Mouse (Mus musculus) embryonic facial prominence, embryonic 10.5 days (tissue): ENCODE data around the gene Cd3eap. TPM values are rescaled to one million over a fixed set of nuclear protein-coding genes. Genes with fewer than 3 reads are reported as not detected.

Experiments
- DNase-seq: peaks from one replicate; pipeline ENCODE4 v3.0.0-alpha.2; 2017; ENCODE audit warnings: low spot score
- H3K27ac ChIP-seq: fragments of 300-500 bp; sonication (generic); replicated peaks from 2 replicates; pipeline ENCODE4 v1.5.1; 2016; ENCODE audit warnings: mild to moderate bottlenecking
- H3K27me3 ChIP-seq: fragments of 300-500 bp; sonication (generic); replicated peaks from 2 replicates; pipeline ENCODE4 v1.6.1; 2016; ENCODE audit warnings: low read depth, mild to moderate bottlenecking; ENCODE audit not compliant: poor library complexity, severe bottlenecking
- H3K36me3 ChIP-seq: fragments of 300-500 bp; sonication (generic); replicated peaks from 2 replicates; pipeline ENCODE4 v1.6.1; 2016; ENCODE audit warnings: mild to moderate bottlenecking, moderate library complexity
- H3K4me1 ChIP-seq: fragments of 300-500 bp; sonication (generic); 2 replicates; pipeline ENCODE4 v1.6.1; 2016
- H3K4me3 ChIP-seq: fragments of 300-500 bp; sonication (generic); 2 replicates; pipeline ENCODE4 v1.5.1; 2016; ENCODE audit warnings: mild to moderate bottlenecking, moderate library complexity
- H3K9me3 ChIP-seq: fragments of 300-500 bp; sonication (generic); 2 replicates; pipeline ENCODE4 v1.6.1; 2016; ENCODE audit warnings: mild to moderate bottlenecking
- WGBS: fragments of 180-500 bp; shearing (Covaris S2); methylation state at CpG from one replicate; pipeline ENCODE4 v1.1.7; 2016; 5-methylcytosine and 5-hydroxymethylcytosine counted together
- polyA plus RNA-seq: library from polyadenylated mRNA; unstranded; fragments of >200 nt; fragmentation: Nextera tagmentation; extraction: Ambion mirVana; gene quantifications from 2 replicates; pipeline ENCODE4 v1.2.1, GENCODE M21; 2016

Cd3eap gene
- polyA plus RNA-seq, 1 experiment from 2014 or later, result 28.9 TPM

DNA sequence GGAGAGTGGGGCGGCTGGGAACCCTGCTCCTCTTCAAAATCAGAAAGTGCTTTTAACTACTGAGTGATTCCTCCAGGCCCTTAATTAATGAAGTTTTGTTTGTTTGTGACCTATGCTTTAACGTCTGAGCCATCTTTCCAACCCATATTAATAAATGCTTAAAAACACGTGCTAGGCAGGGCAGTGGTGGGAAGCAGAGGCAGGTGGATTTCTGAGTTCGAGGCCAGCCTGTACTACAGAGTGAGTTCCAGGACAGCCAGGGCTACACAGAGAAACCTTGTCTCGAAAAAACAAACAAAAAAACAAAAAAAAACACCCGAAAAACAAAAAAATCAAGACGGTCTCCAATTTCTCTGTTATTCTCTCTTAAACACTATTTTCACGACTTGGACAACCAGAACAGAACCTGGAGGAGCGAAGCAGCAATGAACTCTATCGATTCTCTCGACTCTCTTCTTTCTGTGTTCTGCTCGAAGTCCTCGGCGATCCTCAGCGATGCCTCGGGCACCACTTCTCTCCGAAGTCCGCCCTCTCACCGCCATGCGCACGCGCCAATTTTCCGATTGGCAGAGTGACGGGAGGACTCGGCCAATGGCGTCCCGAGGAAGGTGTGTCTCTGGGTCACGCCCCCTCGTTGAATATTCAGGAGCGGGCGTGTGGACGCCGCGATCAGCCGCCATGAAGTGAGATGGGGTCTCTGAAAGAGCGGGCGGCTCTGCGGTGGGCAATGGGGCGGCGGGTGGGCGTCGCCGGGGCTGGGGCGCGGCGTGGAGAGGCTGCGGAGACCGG is 22.3 kb upstream of the Cd3eap start, which contains the start of gene Ercc2:
Gene Ercc2 (plus strand): TSS at position 634 of the 789 bp plus-strand sequence.
- WGBS, result 6% methylated on average over 47 of the region's 48 CpGs
- peak; percentile 100 for DNase-seq
- peaks cover 15% of the 10 kb centered on the region for H3K4me1 ChIP-seq
- H3K27ac ChIP-seq, result peak within 1 kb of the TSS; percentile 84
- no peaks in the 10 kb centered on the region for H3K27me3 ChIP-seq
- H3K36me3 ChIP-seq, result peaks cover 42% of the 10 kb centered on the region
- peak within 1 kb of the TSS; percentile 98 for H3K4me3 ChIP-seq
- H3K9me3 ChIP-seq, result no peaks in the 10 kb centered on the region

DNA sequence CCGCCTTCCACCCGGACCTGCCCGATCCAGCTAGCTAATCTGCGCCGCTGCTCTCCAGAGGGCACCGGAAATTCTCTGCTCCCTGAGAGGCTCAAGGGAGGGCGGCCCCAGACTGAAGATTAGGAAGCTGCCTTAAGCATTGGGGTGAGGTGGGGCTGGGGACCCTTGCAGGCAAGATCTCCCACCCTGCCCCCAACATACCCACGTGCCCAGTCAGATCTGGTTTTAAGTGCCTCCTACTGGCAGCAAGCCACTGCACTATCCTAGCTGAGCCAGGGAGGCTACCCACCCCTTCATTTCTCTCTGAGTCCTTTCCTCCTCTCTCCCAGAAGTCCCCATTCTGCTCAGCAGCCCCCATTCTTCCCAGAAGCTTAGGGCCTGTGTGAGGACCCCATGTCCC is 18.8 kb upstream of the Cd3eap start:
- Histone ChIP-seq H3K9me3 (no peaks in the 10 kb centered on the region), H3K36me3 (peaks cover 33% of the 10 kb centered on the region), H3K27ac (no peak overlapping the region), H3K4me1 (peaks cover 8% of the 10 kb centered on the region), H3K27me3 (no peaks in the 10 kb centered on the region), H3K4me3 (no peak overlapping the region)
- 64% methylated on average over 8 of the region's 8 CpGs for WGBS
- no peak for DNase-seq

DNA sequence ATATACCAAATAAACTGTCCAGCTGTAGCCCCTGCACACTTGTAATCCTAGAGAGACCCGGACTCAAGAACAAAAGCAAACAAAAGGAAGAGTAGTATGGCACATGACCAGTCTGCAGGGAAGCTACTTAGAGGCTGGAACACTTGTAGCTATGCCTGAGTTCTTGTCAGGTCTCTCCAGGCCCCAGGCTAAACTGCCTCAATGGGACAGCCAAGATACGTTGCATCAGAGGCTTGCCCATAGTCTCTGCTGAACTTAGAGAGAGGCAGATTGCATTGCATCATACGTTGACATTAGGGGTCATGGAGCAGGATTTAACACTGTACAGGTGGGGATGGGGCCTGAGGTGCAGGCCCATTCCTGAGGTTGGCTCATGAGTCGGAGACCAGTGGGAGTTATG is 16.7 kb upstream of the Cd3eap start:
- no peaks in the 10 kb centered on the region for H3K4me1 ChIP-seq
- DNase-seq, result no peak
- 88% methylated on average over 4 of the region's 4 CpGs for WGBS
- H3K27me3 ChIP-seq, result peaks cover 1% of the 10 kb centered on the region; the same call in 1 of the 2 replicates
- H3K27ac ChIP-seq, result no peak overlapping the region
- H3K9me3 ChIP-seq, result no peaks in the 10 kb centered on the region
- H3K36me3 ChIP-seq, result peaks cover 40% of the 10 kb centered on the region
- no peak overlapping the region for H3K4me3 ChIP-seq

DNA sequence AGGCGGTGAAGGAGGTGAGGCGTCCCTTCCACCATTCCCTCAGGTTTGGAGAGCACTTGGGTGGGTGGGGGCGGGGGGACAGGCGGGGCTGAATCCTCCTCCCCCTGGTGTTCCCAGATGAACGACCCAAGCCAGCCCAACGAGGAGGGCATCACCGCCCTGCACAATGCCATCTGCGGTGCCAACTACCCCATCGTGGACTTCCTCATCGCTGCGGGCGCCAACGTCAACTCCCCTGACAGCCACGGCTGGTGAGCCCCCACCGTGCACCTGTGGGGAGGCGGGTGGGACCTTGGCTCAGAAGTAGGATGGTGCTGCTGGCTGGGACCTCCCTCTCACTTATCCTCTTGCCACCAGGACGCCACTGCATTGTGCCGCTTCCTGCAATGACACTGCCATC is 16.1 kb upstream of the Cd3eap start:
- Histone ChIP-seq H3K27ac (no peak overlapping the region), H3K9me3 (no peaks in the 10 kb centered on the region), H3K4me3 (no peak overlapping the region), H3K27me3 (peaks cover 8% of the 10 kb centered on the region; the same call in 1 of the 2 replicates), H3K36me3 (peaks cover 43% of the 10 kb centered on the region), H3K4me1 (no peaks in the 10 kb centered on the region)
- DNase-seq, result no peak
- 76% methylated on average over 18 of the region's 18 CpGs for WGBS

DNA sequence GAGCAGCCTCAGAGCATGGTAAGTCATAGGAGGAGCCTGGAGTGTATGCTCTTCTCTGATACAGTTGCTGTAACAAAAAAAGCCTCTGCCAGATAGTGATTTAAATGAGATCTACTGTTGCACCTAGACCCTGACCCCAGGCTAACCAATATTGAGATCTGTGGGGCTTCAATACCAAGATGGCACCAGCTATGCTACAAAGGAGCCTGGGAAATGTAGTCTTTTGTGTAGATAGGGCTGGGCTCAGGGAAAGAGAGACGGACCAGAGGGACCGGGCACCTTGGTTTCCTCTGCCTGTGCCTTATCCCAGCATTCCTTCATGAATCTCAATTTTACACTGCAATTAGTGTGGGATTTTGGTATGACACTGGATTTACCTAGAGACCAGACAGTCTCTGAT is 14.1 kb upstream of the Cd3eap start:
- H3K36me3 ChIP-seq, result peaks cover 43% of the 10 kb centered on the region
- H3K27me3 ChIP-seq, result peaks cover 26% of the 10 kb centered on the region
- H3K4me3 ChIP-seq, result no peak overlapping the region
- 88% methylated on average over 2 of the region's 2 CpGs for WGBS
- no peak for DNase-seq
- H3K27ac ChIP-seq, result no peak overlapping the region
- H3K9me3 ChIP-seq, result no peaks in the 10 kb centered on the region
- peaks cover 11% of the 10 kb centered on the region for H3K4me1 ChIP-seq

DNA sequence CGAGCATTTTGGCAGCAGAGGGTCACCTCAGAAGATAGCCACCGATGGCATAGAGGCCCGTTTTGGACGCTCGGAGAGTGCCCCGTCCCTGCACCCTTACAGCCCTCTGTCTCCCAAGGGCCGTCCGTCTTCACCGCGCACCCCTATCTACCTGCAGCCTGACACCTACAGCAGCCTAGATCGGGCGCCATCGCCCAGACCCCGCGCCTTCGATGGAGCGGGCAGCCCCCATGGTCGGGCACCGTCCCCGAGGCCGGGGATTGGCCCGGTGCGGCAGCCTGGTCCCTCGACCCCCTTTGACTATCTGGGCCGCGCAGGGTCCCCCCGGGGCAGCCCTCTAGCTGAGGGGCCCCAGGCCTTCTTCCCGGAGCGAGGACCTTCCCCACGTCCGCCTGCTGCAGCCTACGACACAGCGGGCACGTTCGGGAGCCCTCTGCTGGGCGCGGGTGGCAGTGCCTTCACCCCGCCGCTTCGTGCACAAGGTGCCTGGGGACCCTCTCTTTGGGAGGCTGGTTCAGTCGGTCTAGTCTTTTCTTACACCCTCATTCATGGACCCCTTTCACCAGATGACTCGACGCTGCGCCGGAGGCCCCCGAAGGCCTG is 10.6 kb upstream of the Cd3eap start:
- no peaks in the 10 kb centered on the region for H3K9me3 ChIP-seq
- peak overlapping the region; percentile 57 for H3K4me3 ChIP-seq
- H3K27me3 ChIP-seq, result peaks cover 27% of the 10 kb centered on the region
- DNase-seq, result peak; percentile 81
- H3K36me3 ChIP-seq, result peaks cover 17% of the 10 kb centered on the region
- H3K4me1 ChIP-seq, result peaks cover 12% of the 10 kb centered on the region
- H3K27ac ChIP-seq, result peak overlapping the region; percentile 63; the same call in 1 of the 2 replicates
- 12% methylated on average over 46 of the region's 46 CpGs for WGBS

DNA sequence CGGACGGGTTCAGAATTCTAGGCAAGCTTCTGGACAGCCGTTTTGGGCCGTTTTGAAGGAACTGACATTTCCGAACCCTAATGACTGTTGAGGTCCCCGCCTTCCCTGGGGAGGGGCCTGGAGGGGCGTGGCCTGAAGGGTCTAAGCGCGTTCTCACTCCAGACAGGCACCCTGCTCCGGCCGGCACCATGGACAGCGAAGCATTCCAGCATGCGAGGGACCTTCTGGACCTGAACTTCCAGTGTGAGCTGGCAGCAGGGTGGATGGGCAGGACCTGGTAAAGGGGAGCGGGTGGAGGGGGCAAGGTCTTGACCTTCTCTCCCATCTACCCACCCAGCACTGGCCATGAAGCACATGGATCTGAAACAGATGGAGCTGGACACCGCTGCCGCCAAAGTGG is 9.1 kb upstream of the Cd3eap start:
- WGBS, result 21% methylated on average over 16 of the region's 16 CpGs
- Histone ChIP-seq H3K9me3 (no peaks in the 10 kb centered on the region), H3K4me1 (peaks cover 21% of the 10 kb centered on the region), H3K27ac (no peak overlapping the region), H3K4me3 (0 out of 2 replicates have a peak overlapping the region, but pooled peaks have one; percentile 6), H3K36me3 (peaks cover 12% of the 10 kb centered on the region), H3K27me3 (peaks cover 39% of the 10 kb centered on the region)
- DNase-seq, result peak; percentile 68

DNA sequence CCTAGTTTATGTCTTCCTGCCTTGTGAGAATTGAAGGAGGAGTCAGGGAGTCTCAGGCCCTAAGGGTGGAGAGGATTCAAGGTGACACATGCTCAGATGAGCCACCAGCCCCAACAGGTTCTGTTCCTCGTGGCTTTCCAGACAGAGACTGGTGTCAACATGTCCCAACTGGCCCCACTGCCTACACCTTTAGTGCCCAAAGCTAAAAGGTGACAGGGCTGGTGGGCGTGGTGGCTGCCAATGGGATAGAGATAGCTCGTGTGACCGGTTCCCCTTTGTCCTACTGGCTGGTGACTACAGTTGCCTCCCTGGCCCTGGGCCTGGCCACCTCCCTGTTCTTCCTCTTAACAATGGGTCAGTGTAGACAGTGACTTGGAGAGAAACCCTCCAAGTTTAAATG is 6.1 kb upstream of the Cd3eap start:
- H3K36me3 ChIP-seq, result no peaks in the 10 kb centered on the region
- H3K27me3 ChIP-seq, result peaks cover 48% of the 10 kb centered on the region
- peak; percentile 38 for DNase-seq
- peaks cover 45% of the 10 kb centered on the region for H3K4me1 ChIP-seq
- WGBS, result 78% methylated on average over 4 of the region's 4 CpGs
- H3K27ac ChIP-seq, result no peak overlapping the region
- H3K4me3 ChIP-seq, result no peak overlapping the region
- no peaks in the 10 kb centered on the region for H3K9me3 ChIP-seq

DNA sequence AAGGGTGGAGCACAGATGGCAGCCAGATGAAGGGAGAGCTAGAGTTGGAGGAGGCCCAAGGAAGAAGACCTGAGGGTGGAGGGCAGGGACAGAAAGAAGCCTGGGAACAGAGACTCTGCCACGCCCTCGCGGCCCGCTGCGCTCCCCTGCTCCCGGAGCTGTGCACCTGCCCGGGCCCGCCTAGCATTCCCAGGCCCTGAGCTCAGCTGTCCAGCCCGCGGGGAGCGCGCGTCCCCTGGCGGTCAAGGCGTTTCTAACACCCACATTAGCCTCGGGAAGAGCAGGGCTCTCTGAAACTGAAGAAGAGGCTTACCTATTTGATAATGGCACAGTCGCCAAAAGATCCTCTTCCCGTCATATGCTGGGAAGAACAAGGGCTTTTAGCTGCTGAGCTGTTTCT is 4.6 kb upstream of the Cd3eap start:
- Histone ChIP-seq H3K4me3 (peak overlapping the region; percentile 25), H3K27me3 (peaks cover 35% of the 10 kb centered on the region), H3K4me1 (peaks cover 48% of the 10 kb centered on the region), H3K36me3 (no peaks in the 10 kb centered on the region), H3K27ac (no peak overlapping the region), H3K9me3 (no peaks in the 10 kb centered on the region)
- 3% methylated on average over 18 of the region's 18 CpGs for WGBS
- DNase-seq, result peak; percentile 80

DNA sequence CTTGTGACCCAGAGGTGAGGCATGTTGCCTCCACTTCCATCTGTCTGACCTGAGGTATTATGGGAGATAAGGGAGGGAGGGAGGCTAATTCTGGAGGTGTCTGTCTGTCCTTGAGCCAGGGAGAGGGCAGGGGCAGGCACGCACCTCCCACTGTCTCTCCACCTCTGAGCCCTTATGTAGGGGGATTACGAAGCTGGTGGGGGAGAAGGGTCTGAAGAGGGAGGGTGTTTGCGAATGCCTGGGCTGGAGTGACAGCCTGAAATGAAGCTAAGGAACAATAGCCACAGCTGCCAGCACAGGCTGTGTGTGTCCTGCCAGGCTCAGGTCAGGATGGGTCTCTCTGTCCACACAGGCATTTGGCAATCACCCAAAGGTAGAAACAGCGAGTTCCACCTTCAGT is 3.0 kb upstream of the Cd3eap start:
- H3K9me3 ChIP-seq, result no peaks in the 10 kb centered on the region
- no peak for DNase-seq
- WGBS, result 37% methylated on average over 4 of the region's 4 CpGs
- no peak overlapping the region for H3K27ac ChIP-seq
- H3K4me3 ChIP-seq, result peak overlapping the region; percentile 92
- H3K4me1 ChIP-seq, result peaks cover 59% of the 10 kb centered on the region
- H3K27me3 ChIP-seq, result peaks cover 28% of the 10 kb centered on the region
- peaks cover 9% of the 10 kb centered on the region for H3K36me3 ChIP-seq

DNA sequence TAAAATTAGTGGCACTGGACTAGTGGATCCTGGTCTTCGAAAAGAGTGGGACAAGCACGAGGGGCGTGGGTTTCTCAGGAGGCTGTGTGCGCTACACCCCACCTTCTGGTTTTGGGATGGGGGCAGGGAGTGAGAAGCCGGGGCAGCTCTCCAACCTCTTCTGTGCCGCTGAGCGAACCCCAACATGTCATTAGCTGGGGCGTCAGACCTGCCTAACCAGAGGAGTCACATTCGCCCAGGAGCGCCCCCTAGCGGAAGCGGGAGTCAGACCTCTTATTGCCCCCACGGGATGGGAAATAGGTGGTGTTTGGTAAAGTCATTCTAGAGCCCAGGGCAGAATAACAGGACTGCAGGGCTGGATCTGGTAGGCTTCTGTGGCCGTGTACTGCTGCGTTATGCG is 2.4 kb upstream of the Cd3eap start:
- H3K27me3 ChIP-seq, result peaks cover 28% of the 10 kb centered on the region
- H3K36me3 ChIP-seq, result peaks cover 14% of the 10 kb centered on the region
- H3K27ac ChIP-seq, result no peak overlapping the region
- H3K4me1 ChIP-seq, result peaks cover 62% of the 10 kb centered on the region
- DNase-seq, result peak; percentile 78
- 9% methylated on average over 16 of the region's 16 CpGs for WGBS
- H3K9me3 ChIP-seq, result no peaks in the 10 kb centered on the region
- H3K4me3 ChIP-seq, result peak overlapping the region; percentile 92

DNA sequence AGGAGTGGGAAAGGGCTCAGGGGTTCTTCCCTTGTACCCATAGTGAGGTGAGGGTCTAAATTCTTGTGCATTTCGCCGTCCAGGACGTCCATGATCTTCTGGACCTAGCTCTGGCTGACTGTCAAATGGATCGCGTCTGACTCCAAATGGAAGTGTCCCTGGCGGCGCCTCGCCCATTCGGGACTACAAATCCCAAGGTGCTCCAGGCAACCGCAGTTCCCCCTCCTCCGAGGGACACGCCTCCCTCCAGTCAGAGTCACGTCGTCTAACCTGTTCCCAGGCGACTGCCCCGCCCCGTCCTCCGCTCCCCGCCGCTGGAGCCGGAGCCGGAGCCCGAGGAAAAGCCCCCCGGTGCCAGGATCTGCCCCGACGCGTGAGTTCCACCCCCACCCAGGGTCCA is 1.7 kb upstream of the Cd3eap start:
- Histone ChIP-seq H3K27me3 (peaks cover 28% of the 10 kb centered on the region), H3K36me3 (peaks cover 22% of the 10 kb centered on the region), H3K4me3 (peak overlapping the region; percentile 92), H3K27ac (peak overlapping the region; percentile 65), H3K9me3 (no peaks in the 10 kb centered on the region), H3K4me1 (peaks cover 65% of the 10 kb centered on the region)
- peak; percentile 91 for DNase-seq
- under 1% methylated on average over 27 of the region's 27 CpGs for WGBS
